Mouse (Mus musculus) erythroblast, adult 5-6 weeks (primary cell): ENCODE data around the gene Rapgef6. TPM values are rescaled to one million over a fixed set of nuclear protein-coding genes. Genes with fewer than 3 reads are reported as not detected.
A peak's percentile ranks its signal among the peaks of the same experiment; 100 is the strongest.

ENCODE experiments used
- ATAC-seq: replicated peaks from 2 replicates; pipeline ENCODE4 v1.8.0; 2016; ENCODE audit warnings: moderate number of reproducible peaks, mild to moderate bottlenecking, moderate TSS enrichment, inconsistent platforms; ENCODE audit not compliant: poor library complexity, low FRiP score, severe bottlenecking
- total RNA-seq, 2 experiments: library from RNA; stranded (forward) in 1 of 2; stranded (reverse) in 1 of 2; fragments of 150-400 nt in 1 of 2; fragments of 200-764, 138-1000 nt in 1 of 2; gene quantifications; 2 replicates each; pipeline versions ENCODE4 v1.2.3 to v1.2.4; 2015 to 2017; ENCODE audit warnings: low replicate concordance in 2 of 2

Gene Rapgef6
- total RNA-seq (2015; ENCODE audit: low replicate concordance) (33.0 and 41.2 TPM in 2 replicates), total RNA-seq (2017; ENCODE audit: low replicate concordance) (47.5 and 58.5 TPM in 2 replicates)

GRCm38 (mm10) chr11:54522529-54523430 lies at the start of gene Rapgef6:
TSS of gene Rapgef6 (plus strand) at chr11:54522847.
- ATAC-seq: peak; percentile 96

- ATAC-seq: no peak; the same call in 1 of the 2 replicates
Measured at GRCm38 (mm10) chr11:54478414-54478813, 44.2 kb upstream of the Rapgef6 start.

- no peak for ATAC-seq
Measured at GRCm38 (mm10) chr11:54486041-54486440, 36.6 kb upstream of the Rapgef6 start.

GRCm38 (mm10) chr11:54491946-54492558 lies 30.6 kb upstream of the Rapgef6 start:
- no peak for ATAC-seq

- no peak for ATAC-seq
Measured at GRCm38 (mm10) chr11:54492559-54492958, 30.1 kb upstream of the Rapgef6 start.

GRCm38 (mm10) chr11:54499838-54500237 lies 22.8 kb upstream of the Rapgef6 start:
- no peak for ATAC-seq

GRCm38 (mm10) chr11:54502546-54503245 lies 20.0 kb upstream of the Rapgef6 start:
- no peak for ATAC-seq

- ATAC-seq: no peak
Measured at GRCm38 (mm10) chr11:54513584-54513983, 9.1 kb upstream of the Rapgef6 start.

GRCm38 (mm10) chr11:54521927-54522528 lies 619 bp upstream of the Rapgef6 start:
- 0 out of 2 replicates have a peak, but pooled peaks have one; percentile 4 for ATAC-seq

GRCm38 (mm10) chr11:54523431-54524001 lies 869 bp downstream of the Rapgef6 start:
- no peak for ATAC-seq

GRCm38 (mm10) chr11:54528002-54528401 lies 5.4 kb downstream of the Rapgef6 start:
- no peak for ATAC-seq

GRCm38 (mm10) chr11:54530391-54530790 lies 7.7 kb downstream of the Rapgef6 start:
- ATAC-seq: no peak

- no peak for ATAC-seq
Measured at GRCm38 (mm10) chr11:54530916-54531315, 8.3 kb downstream of the Rapgef6 start.

- no peak for ATAC-seq
Measured at GRCm38 (mm10) chr11:54533834-54534233, 11.2 kb downstream of the Rapgef6 start.

- ATAC-seq: peak; percentile 93
Measured at GRCm38 (mm10) chr11:54534871-54535270, 12.2 kb downstream of the Rapgef6 start.

GRCm38 (mm10) chr11:54539031-54539430 lies 16.4 kb downstream of the Rapgef6 start:
- no peak for ATAC-seq

GRCm38 (mm10) chr11:54539486-54539885 lies 16.8 kb downstream of the Rapgef6 start:
- no peak for ATAC-seq

- ATAC-seq: no peak
Measured at GRCm38 (mm10) chr11:54540328-54540727, 17.7 kb downstream of the Rapgef6 start.

- ATAC-seq: peak; percentile 54
Measured at GRCm38 (mm10) chr11:54542414-54542813, 19.8 kb downstream of the Rapgef6 start.

GRCm38 (mm10) chr11:54554970-54555369 lies 32.3 kb downstream of the Rapgef6 start:
- no peak for ATAC-seq
